Mouse (Mus musculus) midbrain, postnatal 0 days (tissue): ENCODE measurements around the gene Tbkbp1. TPM values are rescaled to one million over a fixed set of nuclear protein-coding genes. Genes with fewer than 3 reads are reported as not detected.

Experiments
- ATAC-seq: fragments of 200-750 bp; cut with Nextera tagmentation; 2 replicates; pipeline ENCODE4 v1.8.0; 2017; ENCODE audit warnings: moderate number of reproducible peaks, mild to moderate bottlenecking, moderate TSS enrichment, moderate library complexity; ENCODE audit not compliant: low FRiP score
- DNase-seq: peaks from one replicate; pipeline ENCODE4 v3.0.0-alpha.2; 2015; ENCODE audit warnings: low spot score
- H3K27ac ChIP-seq: fragments of 300-500 bp; sonication (generic); 2 replicates; pipeline ENCODE4 v1.5.1; 2014; ENCODE audit warnings: low read depth, mild to moderate bottlenecking, low read length, mixed read lengths
- H3K27me3 ChIP-seq: fragments of 300-500 bp; sonication (generic); 2 replicates; pipeline ENCODE4 v1.6.1; 2014; ENCODE audit warnings: low read length, control low read depth, mixed read lengths; ENCODE audit not compliant: insufficient read depth
- H3K36me3 ChIP-seq: fragments of 300-500 bp; sonication (generic); 2 replicates; pipeline ENCODE4 v1.6.1; 2014; ENCODE audit warnings: low read length, control low read depth, mixed read lengths; ENCODE audit not compliant: insufficient read depth
- H3K4me1 ChIP-seq: fragments of 300-500 bp; sonication (generic); 2 replicates; pipeline ENCODE4 v1.6.1; 2014; ENCODE audit warnings: mild to moderate bottlenecking, control low read depth, antibody characterized with exemption, low read length, mixed read lengths; ENCODE audit not compliant: insufficient read depth
- H3K4me2 ChIP-seq: fragments of 300-500 bp; sonication (generic); 2 replicates; pipeline ENCODE4 v1.6.1; 2014; ENCODE audit warnings: low read depth, mild to moderate bottlenecking, low read length, mixed read lengths; ENCODE audit not compliant: poor library complexity, severe bottlenecking
- H3K4me3 ChIP-seq: fragments of 300-500 bp; sonication (generic); 2 replicates; pipeline ENCODE4 v1.5.1; 2014; ENCODE audit warnings: low read depth, mild to moderate bottlenecking, low read length, moderate library complexity
- H3K9ac ChIP-seq: fragments of 300-500 bp; sonication (generic); replicated peaks from 2 replicates; pipeline ENCODE4 v1.6.1; 2014; ENCODE audit warnings: mild to moderate bottlenecking, low read length, moderate library complexity, mixed read lengths; ENCODE audit not compliant: poor library complexity, severe bottlenecking
- H3K9me3 ChIP-seq: fragments of 300-500 bp; sonication (generic); 2 replicates; pipeline ENCODE4 v1.6.1; 2016; ENCODE audit warnings: low read length, control low read depth
- CTCF ChIP-seq: IDR thresholded peaks from 2 replicates; pipeline ENCODE4 v1.5.1; 2016; ENCODE audit warnings: antibody characterized with exemption, mild to moderate bottlenecking
- WGBS: fragments of 180-500 bp; shearing (Covaris S2); extraction: QIAGEN DNeasy Blood & Tissue Kit; methylation state at CpG from one replicate; pipeline ENCODE4 v1.1.7; 2014; 5-methylcytosine and 5-hydroxymethylcytosine counted together
- polyA plus RNA-seq: library from polyadenylated mRNA; unstranded; fragments of >200 nt; fragmentation: Nextera tagmentation; extraction: Ambion mirVana; gene quantifications from 2 replicates; pipeline ENCODE4 v1.2.1, GENCODE M21; 2015
- total RNA-seq: library from RNA; depleted of rRNA; stranded (reverse); fragments of >200 nt; gene quantifications from 2 replicates; pipeline ENCODE4 v1.2.3, GENCODE M21; 2014

Gene Tbkbp1
- total and polyA plus RNA-seq, 2 experiments from 2014 or later: 10.3 to 45.3 TPM

DNA sequence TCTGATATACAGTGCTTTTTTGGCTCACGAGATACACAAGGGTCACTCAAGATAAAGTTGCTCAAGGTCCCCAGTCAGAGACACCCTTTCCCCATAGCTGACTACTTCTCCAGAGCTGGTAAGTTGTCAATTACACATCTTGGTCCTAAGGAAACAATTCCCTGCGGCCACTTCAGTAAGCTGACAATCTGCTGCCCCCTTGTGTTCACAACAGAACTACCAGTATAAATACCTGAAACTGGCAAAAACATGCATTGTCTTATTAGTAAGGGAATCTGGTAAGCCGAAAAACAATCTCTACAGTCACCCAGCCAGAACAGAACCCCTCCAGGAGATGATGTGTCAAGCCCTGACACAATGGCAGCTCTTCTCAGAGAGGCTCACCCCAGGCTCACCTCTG, 25.6 kb upstream of the Tbkbp1 start:
- peak; percentile 79 for TF ChIP-seq CTCF
- no peak overlapping the region for H3K4me2 ChIP-seq
- 49% methylated on average over 3 of the region's 3 CpGs for WGBS
- no peaks in the 10 kb centered on the region for H3K4me1 ChIP-seq
- peaks cover 75% of the 10 kb centered on the region for H3K36me3 ChIP-seq
- ATAC-seq: no peak
- no peak overlapping the region for H3K4me3 ChIP-seq
- H3K27me3 ChIP-seq: no peaks in the 10 kb centered on the region
- H3K27ac ChIP-seq: no peak overlapping the region
- H3K9me3 ChIP-seq: no peaks in the 10 kb centered on the region
- H3K9ac ChIP-seq: no peak overlapping the region
- DNase-seq: peak; percentile 80

DNA sequence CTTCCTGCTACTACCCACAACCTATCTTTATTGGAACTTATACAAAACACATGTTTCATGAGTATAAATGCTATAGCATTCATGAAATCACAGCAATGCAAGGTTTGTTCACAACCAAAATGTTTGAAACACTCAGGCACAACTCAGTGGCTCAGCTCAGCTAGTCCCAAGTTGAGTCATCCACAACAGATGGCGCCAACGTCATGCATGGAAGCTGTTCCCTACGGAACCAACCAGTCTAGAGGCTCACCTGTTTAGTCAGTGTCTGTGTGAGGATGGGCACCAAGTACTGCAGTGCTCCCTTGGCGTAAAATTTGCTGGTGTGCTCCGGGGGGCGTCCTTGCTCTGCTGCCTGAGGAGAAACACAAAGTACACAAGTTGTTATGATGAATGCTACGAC, 24.2 kb upstream of the Tbkbp1 start:
- TF ChIP-seq CTCF: no peak
- Histone ChIP-seq H3K36me3 (peaks cover 75% of the 10 kb centered on the region), H3K27ac (no peak overlapping the region), H3K9me3 (no peaks in the 10 kb centered on the region), H3K9ac (no peak overlapping the region), H3K4me1 (no peaks in the 10 kb centered on the region), H3K4me2 (no peak overlapping the region), H3K27me3 (no peaks in the 10 kb centered on the region), H3K4me3 (no peak overlapping the region)
- no peak for ATAC-seq
- WGBS: 93% methylated on average over 7 of the region's 7 CpGs
- DNase-seq: no peak

DNA sequence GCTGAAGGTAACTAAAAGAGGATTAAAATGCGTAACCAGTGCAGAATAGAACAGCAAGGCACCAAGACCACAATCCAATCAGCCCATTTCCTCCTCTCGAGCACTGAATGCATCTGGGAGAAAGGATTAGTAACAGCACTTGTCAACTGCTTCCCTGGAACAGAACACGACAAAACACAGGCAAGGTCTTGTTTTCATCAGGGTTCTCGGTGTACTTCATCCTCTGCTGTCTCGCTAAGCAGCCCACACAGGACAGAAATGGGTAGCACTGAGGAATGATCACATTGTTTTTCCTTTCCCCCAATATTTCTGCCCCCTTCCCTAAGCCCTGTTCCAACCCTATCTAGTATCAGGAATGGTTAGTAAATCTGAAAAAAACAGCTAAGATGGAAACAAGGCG, 9.0 kb upstream of the Tbkbp1 start:
- H3K4me2 ChIP-seq: no peak overlapping the region
- H3K9me3 ChIP-seq: no peaks in the 10 kb centered on the region
- no peak overlapping the region for H3K27ac ChIP-seq
- no peak overlapping the region for H3K9ac ChIP-seq
- no peaks in the 10 kb centered on the region for H3K4me1 ChIP-seq
- H3K4me3 ChIP-seq: no peak overlapping the region
- ATAC-seq: no peak
- no peaks in the 10 kb centered on the region for H3K27me3 ChIP-seq
- no peak for TF ChIP-seq CTCF
- 25% methylated on average over 6 of the region's 6 CpGs for WGBS
- peaks cover 57% of the 10 kb centered on the region for H3K36me3 ChIP-seq
- no peak for DNase-seq

DNA sequence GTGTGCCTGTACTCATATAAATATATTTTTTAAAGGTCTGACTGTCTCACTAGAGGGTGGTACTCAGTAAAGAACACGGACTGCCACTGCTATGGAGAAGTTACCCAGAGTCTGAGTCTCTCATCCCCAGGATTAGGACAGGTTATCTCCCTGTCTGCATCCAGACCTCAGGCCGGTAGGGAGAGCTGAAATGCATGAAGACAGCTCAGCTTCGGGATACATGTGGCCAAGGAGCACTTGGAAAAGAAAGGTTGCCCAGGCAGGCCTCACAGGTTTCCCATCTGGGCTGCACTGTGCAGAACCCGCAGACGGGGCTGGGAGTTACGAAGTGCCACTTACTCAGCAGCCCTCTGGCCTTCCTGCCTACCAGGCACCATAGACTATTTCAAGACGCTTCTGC, 5.7 kb upstream of the Tbkbp1 start:
- ATAC-seq (no peak), DNase-seq (no peak)
- H3K4me1 ChIP-seq: peaks cover 10% of the 10 kb centered on the region
- WGBS: 73% methylated on average over 7 of the region's 7 CpGs
- no peak overlapping the region for H3K4me2 ChIP-seq
- H3K9ac ChIP-seq: no peak overlapping the region
- no peaks in the 10 kb centered on the region for H3K9me3 ChIP-seq
- no peak overlapping the region for H3K27ac ChIP-seq
- no peak for TF ChIP-seq CTCF
- H3K36me3 ChIP-seq: peaks cover 30% of the 10 kb centered on the region
- H3K4me3 ChIP-seq: no peak overlapping the region
- H3K27me3 ChIP-seq: no peaks in the 10 kb centered on the region

DNA sequence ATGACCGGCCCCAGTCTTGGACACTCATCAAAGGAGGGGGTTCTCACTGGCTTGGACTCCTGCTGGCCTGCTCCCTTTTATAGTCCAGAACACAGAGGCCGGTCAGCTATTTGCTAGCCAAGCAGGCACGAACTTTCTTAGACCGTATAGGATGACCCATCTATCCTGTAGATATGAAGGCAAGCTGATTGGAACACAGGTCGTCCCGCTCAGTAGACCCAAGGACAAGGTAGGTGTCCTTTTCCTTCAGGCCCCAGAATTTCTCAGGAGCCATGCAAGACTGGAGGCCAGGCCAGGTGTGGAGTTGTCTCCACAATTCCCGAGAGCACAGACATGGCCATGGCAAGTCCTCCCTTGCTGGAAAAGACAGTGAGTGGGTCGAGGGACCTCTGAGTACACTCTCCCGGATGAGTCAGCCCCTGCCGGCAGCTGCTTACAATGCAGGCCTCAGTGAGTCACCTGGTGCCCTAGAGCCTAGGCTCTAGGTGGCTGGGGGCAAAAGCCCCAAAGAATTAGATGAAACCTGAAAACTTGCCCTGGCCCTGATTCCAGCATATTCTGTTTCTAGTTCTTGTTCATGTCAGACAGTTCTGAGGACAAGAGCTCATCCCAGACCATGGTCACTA, 1.5 kb upstream of the Tbkbp1 start:
- H3K4me3 ChIP-seq: 0 out of 2 replicates have a peak overlapping the region, but pooled peaks have one; percentile 1
- H3K36me3 ChIP-seq: peaks cover 12% of the 10 kb centered on the region; the same call in 1 of the 2 replicates
- no peak overlapping the region for H3K27ac ChIP-seq

DNA sequence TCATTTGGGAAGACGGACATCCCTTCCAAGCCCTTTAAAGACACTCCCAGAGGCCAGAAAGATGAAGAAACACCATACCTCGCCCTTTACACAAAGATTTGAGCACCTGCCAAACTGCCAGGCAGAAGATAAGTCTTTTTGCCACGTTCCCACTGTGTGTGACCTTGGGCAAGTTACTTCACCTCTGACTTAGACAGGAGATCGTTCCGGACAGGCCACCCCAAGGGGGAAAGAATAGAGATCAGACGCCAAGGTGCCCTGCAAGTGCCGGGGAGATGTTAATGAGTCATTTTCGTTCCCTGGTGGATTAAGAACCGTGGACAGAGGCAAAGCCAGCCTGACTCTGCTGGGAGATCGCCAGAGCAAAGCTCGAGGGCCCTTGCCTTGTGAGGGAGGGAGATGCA, 730 bp upstream of the Tbkbp1 start:
- peaks cover 13% of the 10 kb centered on the region; the same call in 1 of the 2 replicates for H3K36me3 ChIP-seq
- peaks cover 15% of the 10 kb centered on the region for H3K4me1 ChIP-seq
- peak overlapping the region; percentile 82 for H3K4me3 ChIP-seq
- peak overlapping the region; percentile 75 for H3K4me2 ChIP-seq
- H3K9ac ChIP-seq: no peak overlapping the region
- no peaks in the 10 kb centered on the region for H3K9me3 ChIP-seq
- ATAC-seq (no peak), DNase-seq (peak; percentile 36)
- peak overlapping the region; percentile 44; the same call in 1 of the 2 replicates for H3K27ac ChIP-seq
- TF ChIP-seq CTCF: no peak
- no peaks in the 10 kb centered on the region for H3K27me3 ChIP-seq
- WGBS: under 1% methylated on average over 11 of the region's 11 CpGs

More for the DNA sequence above, 1.5 kb upstream of the Tbkbp1 start:
- TF ChIP-seq CTCF: peak; percentile 38; the same call in 1 of the 2 replicates
- Histone ChIP-seq H3K27me3 (no peaks in the 10 kb centered on the region), H3K9ac (no peak overlapping the region), H3K9me3 (no peaks in the 10 kb centered on the region), H3K4me2 (peak overlapping the region; percentile 75), H3K4me1 (peaks cover 15% of the 10 kb centered on the region)
- DNase-seq: no peak
- no peak for ATAC-seq
- 16% methylated on average over 10 of the region's 10 CpGs for WGBS
